Mouse (Mus musculus): ENCODE measurements around the gene Odc1. TPM values are rescaled to one million over a fixed set of nuclear protein-coding genes. Genes with fewer than 3 reads are reported as not detected.

Gene Odc1
- total and polyA plus RNA-seq, 2 experiments from 2014 or later: 122 to 214 TPM

- no peaks in the 10 kb centered on the region for H3K4me1 ChIP-seq (ENCODE audit: insufficient read depth, low read length)
- H3K4me3 ChIP-seq (ENCODE audit: low read length): no peak overlapping the region
- H3K9me3 ChIP-seq (ENCODE audit: low read length): no peaks in the 10 kb centered on the region
- no peaks in the 10 kb centered on the region for H3K36me3 ChIP-seq (ENCODE audit: insufficient read depth, low read length)
- H3K4me2 ChIP-seq (ENCODE audit: low read depth, low read length): no peak overlapping the region
- WGBS: 90% methylated on average over 1 of the region's 1 CpGs
- H3K9ac ChIP-seq (replicated peaks; ENCODE audit: low read length): no peak overlapping the region
- DNase-seq (ENCODE audit: low spot score) (no peak), ATAC-seq (no peak)
- no peak overlapping the region for H3K27ac ChIP-seq
- H3K27me3 ChIP-seq (ENCODE audit: insufficient read depth, low read length): no peaks in the 10 kb centered on the region
- TF ChIP-seq CTCF (IDR thresholded peaks at IDR 0.05; ENCODE audit: low read depth): no peak
Measured at GRCm38 (mm10) chr12:17566046-17566408, 21.4 kb downstream of the Odc1 start.

GRCm38 (mm10) chr12:17568564-17568963 lies 24.0 kb downstream of the Odc1 start:
- no peak for TF ChIP-seq CTCF (IDR thresholded peaks at IDR 0.05; ENCODE audit: low read depth)
- Histone ChIP-seq H3K9me3 (ENCODE audit: low read length) (no peaks in the 10 kb centered on the region), H3K9ac (replicated peaks; ENCODE audit: low read length) (no peak overlapping the region), H3K27me3 (ENCODE audit: insufficient read depth, low read length) (no peaks in the 10 kb centered on the region), H3K4me3 (ENCODE audit: low read length) (no peak overlapping the region), H3K27ac (no peak overlapping the region), H3K4me2 (ENCODE audit: low read depth, low read length) (no peak overlapping the region), H3K36me3 (ENCODE audit: insufficient read depth, low read length) (no peaks in the 10 kb centered on the region), H3K4me1 (ENCODE audit: insufficient read depth, low read length) (no peaks in the 10 kb centered on the region)
- 88% methylated on average over 10 of the region's 10 CpGs for WGBS
- no peak for DNase-seq (ENCODE audit: low spot score)
- ATAC-seq: no peak

- no peak for TF ChIP-seq CTCF (IDR thresholded peaks at IDR 0.05; ENCODE audit: low read depth)
- Histone ChIP-seq H3K4me1 (ENCODE audit: insufficient read depth, low read length) (0 out of 2 replicates have a peak, but pooled peaks cover 8% of the 10 kb centered on the region), H3K36me3 (ENCODE audit: insufficient read depth, low read length) (no peaks in the 10 kb centered on the region), H3K9me3 (ENCODE audit: low read length) (no peaks in the 10 kb centered on the region), H3K4me3 (ENCODE audit: low read length) (no peak overlapping the region), H3K9ac (replicated peaks; ENCODE audit: low read length) (no peak overlapping the region), H3K27me3 (ENCODE audit: insufficient read depth, low read length) (no peaks in the 10 kb centered on the region), H3K4me2 (ENCODE audit: low read depth, low read length) (no peak overlapping the region), H3K27ac (no peak overlapping the region)
- 79% methylated on average over 4 of the region's 4 CpGs for WGBS
- ATAC-seq: no peak
- DNase-seq (ENCODE audit: low spot score): no peak
Measured at GRCm38 (mm10) chr12:17574591-17574990, 30.0 kb downstream of the Odc1 start.

GRCm38 (mm10) chr12:17575156-17575910 lies 30.7 kb downstream of the Odc1 start:
- Histone ChIP-seq H3K4me1 (ENCODE audit: insufficient read depth, low read length) (0 out of 2 replicates have a peak, but pooled peaks cover 8% of the 10 kb centered on the region), H3K9me3 (ENCODE audit: low read length) (no peaks in the 10 kb centered on the region), H3K4me3 (ENCODE audit: low read length) (no peak overlapping the region), H3K36me3 (ENCODE audit: insufficient read depth, low read length) (no peaks in the 10 kb centered on the region), H3K9ac (replicated peaks; ENCODE audit: low read length) (no peak overlapping the region), H3K4me2 (ENCODE audit: low read depth, low read length) (no peak overlapping the region), H3K27ac (peak overlapping the region; percentile 36; the same call in 1 of the 2 replicates), H3K27me3 (ENCODE audit: insufficient read depth, low read length) (no peaks in the 10 kb centered on the region)
- WGBS: 56% methylated on average over 5 of the region's 5 CpGs
- DNase-seq (ENCODE audit: low spot score) (peak; percentile 9), ATAC-seq (no peak)
- TF ChIP-seq CTCF (IDR thresholded peaks at IDR 0.05; ENCODE audit: low read depth): no peak

DNA sequence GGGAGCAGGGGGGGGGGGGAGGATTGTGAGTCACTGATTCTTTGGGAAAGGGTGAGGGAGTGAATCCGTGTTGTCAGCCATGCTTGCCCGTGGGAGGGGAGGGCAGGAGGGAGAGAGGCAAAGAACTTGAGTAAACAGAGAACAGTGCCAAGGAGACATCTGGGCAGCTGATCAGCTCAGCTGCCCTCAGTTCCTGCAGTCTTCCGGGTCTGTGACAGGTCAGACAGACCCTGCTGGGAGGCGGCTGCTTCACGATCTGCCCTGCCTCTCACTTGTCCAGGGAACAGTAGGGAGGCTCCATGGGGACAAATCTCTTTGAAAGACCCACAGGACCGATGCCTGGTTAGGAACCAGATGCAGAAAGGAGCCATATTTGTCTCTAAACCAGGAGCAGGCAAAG lies 31.4 kb downstream of the Odc1 start:
- DNase-seq (ENCODE audit: low spot score) (peak; percentile 73), ATAC-seq (peak; percentile 86)
- H3K36me3 ChIP-seq (ENCODE audit: insufficient read depth, low read length): no peaks in the 10 kb centered on the region
- no peak for TF ChIP-seq CTCF (IDR thresholded peaks at IDR 0.05; ENCODE audit: low read depth)
- no peak overlapping the region for H3K4me3 ChIP-seq (ENCODE audit: low read length)
- H3K4me2 ChIP-seq (ENCODE audit: low read depth, low read length): no peak overlapping the region
- no peak overlapping the region for H3K9ac ChIP-seq (replicated peaks; ENCODE audit: low read length)
- no peak overlapping the region for H3K27ac ChIP-seq
- H3K27me3 ChIP-seq (ENCODE audit: insufficient read depth, low read length): no peaks in the 10 kb centered on the region
- no peaks in the 10 kb centered on the region for H3K9me3 ChIP-seq (ENCODE audit: low read length)
- H3K4me1 ChIP-seq (ENCODE audit: insufficient read depth, low read length): 0 out of 2 replicates have a peak, but pooled peaks cover 8% of the 10 kb centered on the region
- WGBS: 5% methylated on average over 6 of the region's 6 CpGs

- H3K36me3 ChIP-seq (ENCODE audit: insufficient read depth, low read length): no peaks in the 10 kb centered on the region
- H3K27me3 ChIP-seq (ENCODE audit: insufficient read depth, low read length): no peaks in the 10 kb centered on the region
- H3K4me1 ChIP-seq (ENCODE audit: insufficient read depth, low read length): 0 out of 2 replicates have a peak, but pooled peaks cover 8% of the 10 kb centered on the region
- no peak overlapping the region for H3K4me2 ChIP-seq (ENCODE audit: low read depth, low read length)
- DNase-seq (ENCODE audit: low spot score) (no peak), ATAC-seq (no peak)
- no peak overlapping the region for H3K9ac ChIP-seq (replicated peaks; ENCODE audit: low read length)
- H3K27ac ChIP-seq: no peak overlapping the region
- no peak for TF ChIP-seq CTCF (IDR thresholded peaks at IDR 0.05; ENCODE audit: low read depth)
- 49% methylated on average over 4 of the region's 4 CpGs for WGBS
- H3K4me3 ChIP-seq (ENCODE audit: low read length): no peak overlapping the region
- H3K9me3 ChIP-seq (ENCODE audit: low read length): no peaks in the 10 kb centered on the region
Measured at GRCm38 (mm10) chr12:17578601-17579000, 34.0 kb downstream of the Odc1 start.

GRCm38 (mm10) chr12:17581001-17581400 lies 36.4 kb downstream of the Odc1 start:
- TF ChIP-seq CTCF (IDR thresholded peaks at IDR 0.05; ENCODE audit: low read depth): no peak
- H3K4me2 ChIP-seq (ENCODE audit: low read depth, low read length): no peak overlapping the region
- no peak overlapping the region for H3K27ac ChIP-seq
- 0 out of 2 replicates have a peak, but pooled peaks cover 7% of the 10 kb centered on the region for H3K4me1 ChIP-seq (ENCODE audit: insufficient read depth, low read length)
- DNase-seq (ENCODE audit: low spot score) (no peak), ATAC-seq (no peak)
- WGBS: 72% methylated on average over 6 of the region's 6 CpGs
- no peak overlapping the region for H3K9ac ChIP-seq (replicated peaks; ENCODE audit: low read length)
- H3K27me3 ChIP-seq (ENCODE audit: insufficient read depth, low read length): no peaks in the 10 kb centered on the region
- no peaks in the 10 kb centered on the region for H3K9me3 ChIP-seq (ENCODE audit: low read length)
- no peaks in the 10 kb centered on the region for H3K36me3 ChIP-seq (ENCODE audit: insufficient read depth, low read length)
- no peak overlapping the region for H3K4me3 ChIP-seq (ENCODE audit: low read length)
